Mouse (Mus musculus) stomach, postnatal 0 days (tissue): ENCODE measurements around the gene Vmn1r197.

Experiments used
- CTCF ChIP-seq: IDR thresholded peaks from 2 replicates; pipeline ENCODE4 v1.5.1; 2016; ENCODE audit warnings: antibody characterized with exemption, low read depth, mild to moderate bottlenecking, moderate library complexity
- EP300 ChIP-seq: optimal IDR thresholded peaks from 2 replicates; pipeline ENCODE3; 2016; ENCODE audit warnings: antibody characterized with exemption

DNA sequence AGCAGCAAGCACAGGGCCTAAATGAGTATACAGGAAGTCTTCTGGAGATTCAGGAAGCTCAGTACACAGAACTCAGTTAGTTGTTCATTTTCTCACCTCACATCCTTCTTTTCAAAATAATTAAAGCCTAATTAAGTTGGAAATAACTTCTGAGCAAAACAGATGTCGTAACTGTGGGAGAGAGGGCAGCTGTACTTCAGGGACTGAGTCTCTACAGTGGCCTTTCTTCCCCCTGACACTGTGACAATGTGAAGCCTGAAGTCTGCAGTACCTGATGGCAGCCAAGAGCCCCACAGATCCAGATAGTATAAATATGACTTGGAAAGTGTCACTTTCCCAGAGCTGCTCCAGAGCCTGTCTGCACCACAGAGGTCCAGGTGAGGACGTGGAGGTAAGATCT lies 55.1 kb downstream of the Vmn1r197 start, which contains the start of gene Vmn1r199:
- TF ChIP-seq EP300 (no peak), CTCF (no peak)
